Comparison of ENCODE assay signal across 8 mouse cellular contexts in the genomic region with DNA sequence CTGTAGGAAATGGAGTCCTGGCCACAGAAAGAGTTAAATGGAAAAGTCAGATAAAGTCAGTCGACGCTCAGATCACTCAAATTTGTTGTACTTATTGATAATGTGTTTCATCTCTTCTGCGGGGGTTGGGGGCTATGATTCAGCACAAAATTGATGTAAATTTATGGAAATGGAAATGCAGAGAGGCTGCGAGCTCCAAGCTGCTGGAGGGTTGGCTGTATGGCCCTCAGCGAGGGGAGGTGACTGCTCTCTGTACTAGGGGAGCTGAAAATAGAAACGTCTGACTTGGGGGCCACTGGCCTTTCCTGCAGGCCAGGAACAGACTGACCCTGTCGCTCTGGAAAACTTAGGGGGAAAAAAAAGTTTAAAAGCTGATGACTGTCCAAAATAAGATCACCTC. TPM values are rescaled to one million over a fixed set of nuclear protein-coding genes. Genes with fewer than 3 reads are reported as not detected.
A peak's percentile ranks its signal among the peaks of the same experiment; 100 is the strongest.
DNase-seq lines count a peak whose midpoint lies in the region; ATAC-seq and TF ChIP-seq lines count a peak whose summit lies in the region.

No protein-coding gene starts in this region.

- peak; percentile 54; the same call in 1 of the 2 replicates for ATAC-seq in limb, embryonic 11.5 days (ENCODE audit: insufficient number of reproducible peaks, low FRiP score, low TSS enrichment, low read depth)

- H3K27ac ChIP-seq in liver, adult 2 months (replicated peaks; ENCODE audit: insufficient read depth, low read depth, low read length): no peak overlapping the region
- H3K27ac ChIP-seq in heart, embryonic 10.5 days: peak overlapping the region; percentile 87
- no peak overlapping the region for H3K27ac ChIP-seq in limb, embryonic 11.5 days (replicated peaks; ENCODE audit: low read depth, low read length)
- H3K27ac ChIP-seq in small intestine, adult 2 months (ENCODE audit: insufficient read depth, low read depth, low read length): no peak overlapping the region

- 26% methylated on average over 7 of the region's 7 CpGs for WGBS in liver, adult 2 months
- 3% methylated on average over 7 of the region's 7 CpGs for WGBS in heart, embryonic 10.5 days
- WGBS in limb, embryonic 11.5 days: 11% methylated on average over 7 of the region's 7 CpGs
- 21% methylated on average over 7 of the region's 7 CpGs for WGBS in small intestine, adult 2 months

- H3K9ac ChIP-seq in liver, adult 2 months (ENCODE audit: low read depth, low read length): 0 out of 2 replicates have a peak overlapping the region, but pooled peaks have one; percentile 11
- H3K9ac ChIP-seq in limb, embryonic 11.5 days (ENCODE audit: low read length): peak overlapping the region; percentile 12

- 0 out of 2 replicates have a peak, but pooled peaks cover 5% of the 10 kb centered on the region for H3K9me3 ChIP-seq in heart, embryonic 10.5 days
- H3K9me3 ChIP-seq in limb, embryonic 11.5 days (ENCODE audit: control insufficient read depth, low read length): no peaks in the 10 kb centered on the region; the same call in 1 of the 2 replicates

- H3K79me2 ChIP-seq in liver, adult 2 months (ENCODE audit: control insufficient read depth, insufficient read depth, low read length): no peaks in the 10 kb centered on the region

- no peak overlapping the region for H3K4me3 ChIP-seq in liver, adult 2 months (ENCODE audit: insufficient read depth, low read depth, low read length)
- H3K4me3 ChIP-seq in heart, embryonic 10.5 days: peak overlapping the region; percentile 61
- peak overlapping the region; percentile 43 for H3K4me3 ChIP-seq in limb, embryonic 11.5 days (ENCODE audit: low read depth, low read length)
- H3K4me3 ChIP-seq in small intestine, adult 2 months (ENCODE audit: low read depth, low read length): peak overlapping the region; percentile 45

- no peak for TF ChIP-seq POLR2A in liver, adult 2 months (IDR thresholded peaks at IDR 0.05; ENCODE audit: extremely low read depth, insufficient read depth, low read length)
- no peak for TF ChIP-seq POLR2A in small intestine, adult 2 months (IDR thresholded peaks at IDR 0.05; ENCODE audit: low read depth, low read length)

- H3K4me2 ChIP-seq in limb, embryonic 11.5 days (ENCODE audit: low read depth, severe bottlenecking): peak overlapping the region; percentile 70

- H3K27me3 ChIP-seq in liver, adult 2 months (ENCODE audit: control insufficient read depth, insufficient read depth, low read length): no peaks in the 10 kb centered on the region
- peaks cover 8% of the 10 kb centered on the region; the same call in 1 of the 2 replicates for H3K27me3 ChIP-seq in heart, embryonic 10.5 days (ENCODE audit: insufficient read depth, poor library complexity, severe bottlenecking)
- H3K27me3 ChIP-seq in limb, embryonic 11.5 days (ENCODE audit: control insufficient read depth, insufficient read depth, low read length): no peaks in the 10 kb centered on the region
- no peaks in the 10 kb centered on the region for H3K27me3 ChIP-seq in small intestine, adult 2 months (ENCODE audit: control insufficient read depth, insufficient read depth, low read length)

- H3K36me3 ChIP-seq in liver, adult 2 months (ENCODE audit: control insufficient read depth, insufficient read depth, low read length): no peaks in the 10 kb centered on the region
- no peaks in the 10 kb centered on the region for H3K36me3 ChIP-seq in heart, embryonic 10.5 days
- H3K36me3 ChIP-seq in limb, embryonic 11.5 days (ENCODE audit: control insufficient read depth, insufficient read depth, low read length): no peaks in the 10 kb centered on the region
- H3K36me3 ChIP-seq in small intestine, adult 2 months (ENCODE audit: control insufficient read depth, insufficient read depth, low read length): no peaks in the 10 kb centered on the region

- H3K4me1 ChIP-seq in liver, adult 2 months (ENCODE audit: control insufficient read depth, insufficient read depth, low read length): no peaks in the 10 kb centered on the region
- peaks cover 18% of the 10 kb centered on the region for H3K4me1 ChIP-seq in heart, embryonic 10.5 days
- no peaks in the 10 kb centered on the region for H3K4me1 ChIP-seq in limb, embryonic 11.5 days (ENCODE audit: control insufficient read depth, insufficient read depth, low read length)
- no peaks in the 10 kb centered on the region; the same call in 1 of the 2 replicates for H3K4me1 ChIP-seq in small intestine, adult 2 months (ENCODE audit: control insufficient read depth, insufficient read depth, insufficient read length, low read length)

- intact Hi-C loops in gastrocnemius, postnatal 36 days (cut with DNase I): loop anchor here (10.0 kb wide), 1 partner anchor 362 kb away; no protein-coding TSS in a partner anchor

- no peak for DNase-seq in liver, adult 2 months (ENCODE audit: extremely low read depth, low read depth, low spot score)
- DNase-seq in liver: no peak
- no peak for DNase-seq in heart, embryonic 10.5 days (ENCODE audit: low spot score)
- DNase-seq in limb, embryonic 11.5 days (ENCODE audit: low spot score): peak; percentile 25
- DNase-seq in gastrocnemius, postnatal 36 days: no peak
- no peak for DNase-seq in retina, embryonic 14.5 days (ENCODE audit: low spot score)
- DNase-seq in lung, postnatal 36 days: no peak

- TF ChIP-seq CTCF in liver, adult 2 months (IDR thresholded peaks at IDR 0.05; ENCODE audit: low read depth, low read length): no peak
- no peak for TF ChIP-seq CTCF in small intestine, adult 2 months (IDR thresholded peaks at IDR 0.05; ENCODE audit: extremely low read depth, insufficient read length, insufficient replicate concordance, low read depth, low read length)

RNA-seq across cellular contexts. Expression of a gene that starts 5.5 kb away (rescaled TPM):
- total RNA-seq in liver, adult 2 months (2014; rRNA removed): 0.83 and 1.2 TPM in 2 replicates
- 0.42 and 0.43 TPM in 2 replicates for polyA plus RNA-seq in liver, adult 2 months (2012; rRNA removed)
- polyA plus RNA-seq in heart, embryonic 10.5 days (2016; fragmentation: Nextera tagmentation; extraction: Ambion mirVana): 1.5 and 2.5 TPM in 2 replicates
- 0.68 and 0.98 TPM in 2 replicates for polyA plus RNA-seq in limb, embryonic 11.5 days (2014; fragmentation: Nextera tagmentation; extraction: Ambion mirVana)
- polyA plus RNA-seq in small intestine, adult 2 months (2012; rRNA removed): 0.76 and 1.9 TPM in 2 replicates
- total RNA-seq in gastrocnemius, postnatal 36 days (2021): 1 to 10 TPM; 1.3 to 1.5 TPM
